Mouse (Mus musculus) MEL (cell line): ENCODE data around the gene Zbtb1.

Experiments
- CHD2 ChIP-seq: IDR thresholded peaks from 2 replicates; pipeline ENCODE4 v1.6.1; 2011; ENCODE audit warnings: low read length, improper control_type of control experiment
- CTCF ChIP-seq, 3 experiments: IDR thresholded peaks in 2 of 3; conservative IDR thresholded peaks in 1 of 3; 2 replicates each; pipeline ENCODE4 v1.5.1; 2011 to 2012; ENCODE audit warnings: low read length in 3 of 3, low read depth in 2 of 3, mild to moderate bottlenecking in 2 of 3, improper control_type of control experiment in 1 of 3, inconsistent platforms in 1 of 3, mixed read lengths in 1 of 3, moderate library complexity in 1 of 3; ENCODE audit not compliant: control insufficient read depth in 1 of 3, insufficient read depth in 1 of 3, poor library complexity in 1 of 3, severe bottlenecking in 1 of 3
- E2F4 ChIP-seq: IDR thresholded peaks from 2 replicates; pipeline ENCODE4 v1.6.1; 2011; ENCODE audit warnings: low read depth, low read length, improper control_type of control experiment, borderline replicate concordance
- EP300 ChIP-seq, 2 experiments: IDR thresholded peaks; 2 replicates each; pipeline ENCODE4 v1.6.1; 2011; ENCODE audit warnings: improper control_type of control experiment in 2 of 2, low read length in 2 of 2, low read depth in 1 of 2, mild to moderate bottlenecking in 1 of 2
- ETS1 ChIP-seq: IDR thresholded peaks from 2 replicates; pipeline ENCODE4 v1.6.1; 2012; ENCODE audit warnings: low read depth, mild to moderate bottlenecking, inconsistent platforms, low read length, improper control_type of control experiment, moderate library complexity
- JUND ChIP-seq: IDR thresholded peaks from 2 replicates; pipeline ENCODE4 v1.6.1; 2011; ENCODE audit warnings: low read depth, mild to moderate bottlenecking, improper control_type of control experiment, low read length
- KAT2A ChIP-seq: conservative IDR thresholded peaks from 2 replicates; pipeline ENCODE4 v1.6.1; 2012; ENCODE audit warnings: low read depth, low read length, improper control_type of control experiment, inconsistent platforms
- POLR2A ChIP-seq, 2 experiments: IDR thresholded peaks; 2 replicates each; pipeline ENCODE4 v1.6.1; 2011 to 2012; ENCODE audit warnings: low read length in 2 of 2, mild to moderate bottlenecking in 2 of 2, control low read depth in 1 of 2, improper control_type of control experiment in 1 of 2, low read depth in 1 of 2, moderate library complexity in 1 of 2; ENCODE audit not compliant: control insufficient read depth in 1 of 2, insufficient read depth in 1 of 2, poor library complexity in 1 of 2
- POLR2AphosphoS5 ChIP-seq: IDR thresholded peaks from 2 replicates; pipeline ENCODE4 v1.6.1; 2012; ENCODE audit warnings: low read depth, borderline replicate concordance, mild to moderate bottlenecking, inconsistent platforms, low read length, moderate library complexity, mixed read lengths
- UBTF ChIP-seq: IDR thresholded peaks from 2 replicates; pipeline ENCODE4 v1.6.1; 2012; ENCODE audit warnings: low read depth, mild to moderate bottlenecking, inconsistent platforms, low read length, improper control_type of control experiment, moderate library complexity, borderline replicate concordance; ENCODE audit not compliant: insufficient read depth
- USF2 ChIP-seq, 2 experiments: IDR thresholded peaks; 2 replicates each; pipeline ENCODE4 v1.6.1; 2011 to 2012; ENCODE audit warnings: improper control_type of control experiment in 2 of 2, low read length in 2 of 2, borderline replicate concordance in 1 of 2, inconsistent platforms in 1 of 2, low read depth in 1 of 2, mild to moderate bottlenecking in 1 of 2; ENCODE audit not compliant: insufficient read depth in 1 of 2

GRCm38 (mm10) chr12:76444359-76444772, 74.3 kb downstream of the Zbtb1 start:
- TF ChIP-seq EP300 (IDR thresholded peaks at IDR 0.05; ENCODE audit: low read depth in 1 of 2, low read length in 2 of 2) (no peak; a peak in 1 of 4 replicates), POLR2A (IDR thresholded peaks at IDR 0.05; ENCODE audit: control insufficient read depth in 1 of 2, insufficient read depth in 1 of 2, low read depth in 1 of 2, low read length in 2 of 2, poor library complexity in 1 of 2) (peak in 1 of 2 experiments; percentile 95), CTCF (IDR thresholded peaks at IDR 0.05 in 2 of 3, conservative IDR thresholded peaks at IDR 0.05 in 1 of 3; ENCODE audit: control insufficient read depth in 1 of 3, insufficient read depth in 1 of 3, low read depth in 2 of 3, low read length in 3 of 3, poor library complexity in 1 of 3, severe bottlenecking in 1 of 3) (no peak), CHD2 (peak; percentile 40), E2F4 (no peak), JUND (no peak), KAT2A (peak; percentile 53; the same call in 1 of the 2 replicates), USF2 (IDR thresholded peaks at IDR 0.05; ENCODE audit: borderline replicate concordance in 1 of 2, insufficient read depth in 1 of 2, low read depth in 1 of 2, low read length in 2 of 2) (no peak), ETS1 (peak; percentile 41; the same call in 1 of the 2 replicates), POLR2AphosphoS5 (no peak), UBTF (no peak)
